Comparison of ENCODE assay signal across 22 mouse cellular contexts in the genomic region with DNA sequence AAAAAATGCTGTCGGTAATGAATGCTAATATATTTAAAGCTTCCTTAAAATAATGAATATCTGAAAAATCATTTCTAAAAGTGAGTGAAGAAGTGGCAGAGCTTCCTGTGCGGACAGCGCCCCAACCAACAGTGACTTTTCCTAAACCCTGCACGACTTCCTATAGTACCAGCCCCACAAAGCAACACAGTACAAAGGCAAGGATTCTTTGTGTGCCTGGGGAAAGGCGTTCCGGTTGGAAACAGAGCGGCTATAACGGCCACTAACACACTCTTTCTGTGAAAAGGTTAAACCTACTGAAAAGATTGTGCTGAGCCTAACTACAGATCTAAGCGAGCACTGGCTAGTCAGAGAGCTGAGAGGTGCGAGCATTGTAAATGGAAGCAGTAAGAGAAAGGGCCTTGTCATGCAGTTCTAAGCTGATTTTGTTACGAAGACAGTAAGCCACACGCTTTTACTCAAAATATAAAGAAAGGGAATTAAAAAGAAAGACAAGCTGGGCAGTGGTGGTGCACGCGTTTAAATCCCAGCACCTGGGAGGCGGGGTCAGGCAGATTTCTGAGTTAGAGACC. TPM values are rescaled to one million over a fixed set of nuclear protein-coding genes. Genes with fewer than 3 reads are reported as not detected.
DNase-seq lines count a peak whose midpoint lies in the region; ATAC-seq and TF ChIP-seq lines count a peak whose summit lies in the region.
"Had no signal": no experiment of that assay in that cellular context is flagged by ENCODE, and none has a peak within 500 bp of the region (broad histone marks: within the 10 kb centered on the region; RNA-seq: fewer than 3 reads in every experiment).

No protein-coding gene starts in this region.

- H3K4me2 ChIP-seq in hindbrain, embryonic 16.5 days (ENCODE audit: low read length) = no peak overlapping the region
- peak overlapping the region; percentile 2; the same call in 1 of the 2 replicates for H3K4me2 ChIP-seq in forebrain, postnatal 0 days (ENCODE audit: low read depth)
- H3K4me2 ChIP-seq in midbrain, embryonic 15.5 days = peak overlapping the region; percentile 21
- H3K4me2 ChIP-seq: embryonic facial prominence, embryonic 13.5 days; limb, embryonic 13.5 days had no signal

- no peak overlapping the region for H3K9ac ChIP-seq in hindbrain, embryonic 16.5 days (ENCODE audit: low read depth, low read length)
- no peak overlapping the region for H3K9ac ChIP-seq in forebrain, postnatal 0 days
- H3K9ac ChIP-seq in midbrain, embryonic 15.5 days = no peak overlapping the region
- H3K9ac ChIP-seq: embryonic facial prominence, embryonic 13.5 days; limb, embryonic 13.5 days; liver, embryonic 14.5 days had no signal

- H3K4me3 ChIP-seq in hindbrain, embryonic 10.5 days = no peak overlapping the region
- no peak overlapping the region for H3K4me3 ChIP-seq in hindbrain, embryonic 16.5 days (ENCODE audit: low read length)
- no peak overlapping the region for H3K4me3 ChIP-seq in forebrain, postnatal 0 days (ENCODE audit: low read depth, low read length)
- no peak overlapping the region for H3K4me3 ChIP-seq in midbrain, embryonic 15.5 days
- H3K4me3 ChIP-seq: embryonic facial prominence, embryonic 13.5 days; limb, embryonic 13.5 days had no signal

- intact Hi-C loops in left cerebral cortex, postnatal 36 days (cut with DNase I) = no loop called here

- peaks cover 6% of the 10 kb centered on the region; the same call in 1 of the 2 replicates for H3K4me1 ChIP-seq in hindbrain, embryonic 10.5 days (replicated peaks)
- no peaks in the 10 kb centered on the region for H3K4me1 ChIP-seq in hindbrain, embryonic 16.5 days (ENCODE audit: control insufficient read depth, insufficient read depth, low read depth, low read length)
- no peaks in the 10 kb centered on the region for H3K4me1 ChIP-seq in forebrain, postnatal 0 days (ENCODE audit: insufficient read depth)
- no peaks in the 10 kb centered on the region for H3K4me1 ChIP-seq in midbrain, embryonic 15.5 days
- H3K4me1 ChIP-seq: embryonic facial prominence, embryonic 13.5 days; limb, embryonic 13.5 days had no signal

- TF ChIP-seq CTCF in forebrain, postnatal 0 days (IDR thresholded peaks at IDR 0.05; ENCODE audit: low read depth) = no peak

- WGBS in hindbrain, embryonic 10.5 days = 44% methylated on average over 15 of the region's 15 CpGs
- 33% methylated on average over 15 of the region's 15 CpGs for WGBS in hindbrain, embryonic 16.5 days
- WGBS in forebrain, postnatal 0 days = 16% methylated on average over 15 of the region's 15 CpGs
- WGBS in midbrain, embryonic 15.5 days = 21% methylated on average over 15 of the region's 15 CpGs

- H3K27ac ChIP-seq in hindbrain, embryonic 10.5 days = peak overlapping the region; percentile 17; the same call in 1 of the 2 replicates
- H3K27ac ChIP-seq in hindbrain, embryonic 16.5 days (ENCODE audit: low read depth, low read length) = no peak overlapping the region
- H3K27ac ChIP-seq in forebrain, postnatal 0 days (ENCODE audit: low read depth, low read length) = no peak overlapping the region
- H3K27ac ChIP-seq in midbrain, embryonic 15.5 days = no peak overlapping the region
- H3K27ac ChIP-seq: embryonic facial prominence, embryonic 13.5 days; limb, embryonic 13.5 days; liver, embryonic 14.5 days had no signal

- H3K36me3 ChIP-seq in hindbrain, embryonic 10.5 days = no peaks in the 10 kb centered on the region
- H3K36me3 ChIP-seq in hindbrain, embryonic 16.5 days (ENCODE audit: control insufficient read depth, insufficient read depth, low read length) = no peaks in the 10 kb centered on the region
- H3K36me3 ChIP-seq in forebrain, postnatal 0 days (ENCODE audit: insufficient read depth) = no peaks in the 10 kb centered on the region
- no peaks in the 10 kb centered on the region for H3K36me3 ChIP-seq in midbrain, embryonic 15.5 days (replicated peaks)
- H3K36me3 ChIP-seq: embryonic facial prominence, embryonic 13.5 days; limb, embryonic 13.5 days had no signal

- H3K9me3 ChIP-seq in hindbrain, embryonic 10.5 days = no peaks in the 10 kb centered on the region
- H3K9me3 ChIP-seq in hindbrain, embryonic 16.5 days (ENCODE audit: control insufficient read depth, low read length) = no peaks in the 10 kb centered on the region
- H3K9me3 ChIP-seq in forebrain, postnatal 0 days (ENCODE audit: low read length) = no peaks in the 10 kb centered on the region
- no peaks in the 10 kb centered on the region for H3K9me3 ChIP-seq in midbrain, embryonic 15.5 days
- H3K9me3 ChIP-seq: embryonic facial prominence, embryonic 13.5 days; limb, embryonic 13.5 days had no signal

- ATAC-seq in hindbrain, embryonic 16.5 days = no peak
- ATAC-seq in forebrain, postnatal 0 days = no peak
- ATAC-seq in midbrain, embryonic 15.5 days (replicated peaks) = no peak

- peak; percentile 14 for DNase-seq in hindbrain, embryonic 10.5 days (ENCODE audit: low spot score)
- peak; percentile 43 for DNase-seq in embryo, embryonic 10.5 days (ENCODE audit: low spot score)
- DNase-seq in forebrain, postnatal 0 days = no peak
- DNase-seq in left cerebral cortex, postnatal 36 days (ENCODE audit: low spot score in 2 of 2) = no peak
- no peak for DNase-seq in heart, adult 8-10 months (ENCODE audit: low spot score)
- DNase-seq in urinary bladder, postnatal 4 days (ENCODE audit: low spot score in 2 of 2) = no peak
- DNase-seq: adrenal gland, postnatal 14 days; cerebellum, adult 18-20 months; cerebellum, postnatal 36 days; heart, adult 18-20 months; kidney, adult 2 months; kidney, postnatal 14 days; thymus, postnatal 4 days had no signal

- H3K27me3 ChIP-seq in hindbrain, embryonic 10.5 days (ENCODE audit: insufficient read depth, poor library complexity, severe bottlenecking) = no peaks in the 10 kb centered on the region
- no peaks in the 10 kb centered on the region for H3K27me3 ChIP-seq in hindbrain, embryonic 16.5 days (replicated peaks; ENCODE audit: control insufficient read depth, insufficient read depth, low read length)
- H3K27me3 ChIP-seq in forebrain, postnatal 0 days (ENCODE audit: insufficient read depth, low read length) = no peaks in the 10 kb centered on the region
- H3K27me3 ChIP-seq in midbrain, embryonic 15.5 days (replicated peaks) = no peaks in the 10 kb centered on the region
- H3K27me3 ChIP-seq: embryonic facial prominence, embryonic 13.5 days; limb, embryonic 13.5 days had no signal

RNA-seq across cellular contexts. Expression of a gene that starts 0.8 kb away (rescaled TPM):
- polyA plus RNA-seq in hindbrain, embryonic 10.5 days (2016; fragmentation: Nextera tagmentation; extraction: Ambion mirVana) = not detected in 2 replicates
- polyA plus RNA-seq in hindbrain, embryonic 16.5 days (2015; fragmentation: Nextera tagmentation; extraction: Ambion mirVana) = not detected in 2 replicates
- 0.29 TPM in 1 of 2 replicates, not detected in the other for total RNA-seq in forebrain, postnatal 0 days (2014; rRNA removed)
- polyA plus RNA-seq in forebrain, postnatal 0 days (2015; fragmentation: Nextera tagmentation; extraction: Ambion mirVana) = not detected in 2 replicates
- polyA plus RNA-seq in midbrain, embryonic 15.5 days (2015; fragmentation: Nextera tagmentation; extraction: Ambion mirVana) = not detected in 2 replicates
- not detected for total RNA-seq in left cerebral cortex, postnatal 36 days (2021)
- not detected for total RNA-seq in heart, adult 8-10 months (2022)
- total RNA-seq: adrenal gland, postnatal 14 days; heart, adult 18-20 months; left cerebral cortex, adult 8-10 months; megakaryocyte progenitor cell, adult 5-6 weeks had no signal
- polyA plus RNA-seq: embryonic facial prominence, embryonic 13.5 days; heart, embryonic 16.5 days; kidney, adult 2 months; limb, embryonic 13.5 days; liver, embryonic 14.5 days; lung, embryonic 16.5 days had no signal

RNA-seq across cellular contexts. Expression of a gene that starts 45.8 kb away (rescaled TPM):
- polyA plus RNA-seq in hindbrain, embryonic 10.5 days (2016; fragmentation: Nextera tagmentation; extraction: Ambion mirVana) = 23.4 and 30.3 TPM in 2 replicates
- polyA plus RNA-seq in hindbrain, embryonic 16.5 days (2015; fragmentation: Nextera tagmentation; extraction: Ambion mirVana) = 58.8 and 60.3 TPM in 2 replicates
- total RNA-seq in forebrain, postnatal 0 days (2014; rRNA removed) = 161 and 167 TPM in 2 replicates
- polyA plus RNA-seq in forebrain, postnatal 0 days (2015; fragmentation: Nextera tagmentation; extraction: Ambion mirVana) = 68.7 and 84.0 TPM in 2 replicates
- polyA plus RNA-seq in midbrain, embryonic 15.5 days (2015; fragmentation: Nextera tagmentation; extraction: Ambion mirVana) = 61.2 and 63.9 TPM in 2 replicates
- total RNA-seq in left cerebral cortex, postnatal 36 days (2021) = 100 to 1,000 TPM; 207 to 216 TPM
- total RNA-seq in heart, adult 8-10 months (2022) = 100 to 1,000 TPM in 2 of 4 experiments, 10 to 100 TPM in 2; 83.1 to 110 (median 98.7) TPM

Comparison
In these comparisons a context has a peak if more than half of its experiments do, and no peak if none do; other contexts are left out.
1. DNase-seq: peak in hindbrain, embryonic 10.5 days (single experiment) and embryo, embryonic 10.5 days (single experiment); none in forebrain, postnatal 0 days (single experiment), left cerebral cortex, postnatal 36 days (0 of 2), heart, adult 8-10 months (single experiment) and urinary bladder, postnatal 4 days (0 of 2).